Mouse (Mus musculus): ENCODE results near the gene Extl1. TPM values are rescaled to one million over a fixed set of nuclear protein-coding genes. Genes with fewer than 3 reads are reported as not detected.

Extl1 gene
- not detected for total RNA-seq (2023)

DNA sequence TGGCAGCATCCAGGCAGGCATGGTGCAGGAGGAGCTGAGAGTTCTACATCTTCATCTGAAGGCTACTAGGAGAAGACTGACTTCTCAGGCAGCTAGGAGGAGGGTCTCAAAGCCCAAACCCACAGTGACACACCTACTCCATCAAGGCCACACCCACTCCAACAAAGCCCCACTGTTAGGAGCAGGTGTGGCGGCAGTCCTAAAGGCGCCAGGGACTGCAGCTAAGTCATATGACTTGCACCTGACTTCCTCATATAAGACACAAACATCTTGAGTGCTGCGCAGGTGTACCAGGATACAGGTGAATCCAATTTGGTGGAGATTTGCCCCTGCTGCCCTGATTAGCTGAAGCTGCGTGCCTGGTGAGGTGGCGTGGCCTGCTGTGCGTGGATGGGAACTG, at the start of gene Extl1:
Gene Extl1, minus strand, starts transcription at position 101 of the 400 bp plus-strand sequence.

DNA sequence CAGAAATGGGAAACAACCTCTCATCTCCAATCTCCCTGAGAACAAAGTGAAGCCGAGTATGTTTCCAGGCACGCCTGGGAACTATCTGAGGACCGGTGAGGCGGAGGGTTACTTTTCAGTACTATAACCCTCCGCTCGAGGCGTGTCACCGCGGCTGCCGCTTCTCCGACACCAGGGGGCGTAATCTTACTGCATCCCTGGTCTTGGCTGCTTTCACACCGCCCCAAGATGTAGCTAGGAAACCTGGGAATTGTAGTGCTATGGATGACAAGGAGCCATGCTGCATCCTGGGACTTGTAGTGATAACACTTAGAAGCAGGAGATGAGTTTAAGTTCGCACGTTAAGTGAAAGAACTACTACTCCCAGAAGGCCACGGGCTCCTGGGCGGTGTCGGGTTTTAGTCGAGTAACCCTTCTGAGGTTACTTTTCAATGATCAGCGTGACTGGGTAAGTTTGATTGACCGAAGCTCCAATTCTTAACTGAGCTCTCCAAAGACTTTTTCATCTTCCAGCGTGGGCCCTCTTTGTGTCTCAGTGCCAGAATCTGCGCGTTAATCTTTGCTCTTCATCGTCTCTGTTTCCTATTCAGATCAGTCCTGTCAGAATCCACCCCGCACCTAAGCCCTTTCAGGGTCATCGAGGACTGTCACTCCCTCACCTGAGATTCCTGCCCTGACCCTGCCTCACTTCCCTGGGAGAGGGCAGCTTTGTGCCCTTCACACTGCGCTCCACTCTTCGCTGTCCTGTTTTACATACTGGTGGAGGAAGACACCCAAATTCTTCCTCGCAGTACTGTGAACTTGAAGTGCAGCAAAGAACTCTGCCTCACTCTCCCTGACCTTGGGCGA, 12.6 kb upstream of the Extl1 start, which contains the start of gene Pafah2:
Gene Pafah2, plus strand, starts transcription at position 344 of the 849 bp plus-strand sequence.

DNA sequence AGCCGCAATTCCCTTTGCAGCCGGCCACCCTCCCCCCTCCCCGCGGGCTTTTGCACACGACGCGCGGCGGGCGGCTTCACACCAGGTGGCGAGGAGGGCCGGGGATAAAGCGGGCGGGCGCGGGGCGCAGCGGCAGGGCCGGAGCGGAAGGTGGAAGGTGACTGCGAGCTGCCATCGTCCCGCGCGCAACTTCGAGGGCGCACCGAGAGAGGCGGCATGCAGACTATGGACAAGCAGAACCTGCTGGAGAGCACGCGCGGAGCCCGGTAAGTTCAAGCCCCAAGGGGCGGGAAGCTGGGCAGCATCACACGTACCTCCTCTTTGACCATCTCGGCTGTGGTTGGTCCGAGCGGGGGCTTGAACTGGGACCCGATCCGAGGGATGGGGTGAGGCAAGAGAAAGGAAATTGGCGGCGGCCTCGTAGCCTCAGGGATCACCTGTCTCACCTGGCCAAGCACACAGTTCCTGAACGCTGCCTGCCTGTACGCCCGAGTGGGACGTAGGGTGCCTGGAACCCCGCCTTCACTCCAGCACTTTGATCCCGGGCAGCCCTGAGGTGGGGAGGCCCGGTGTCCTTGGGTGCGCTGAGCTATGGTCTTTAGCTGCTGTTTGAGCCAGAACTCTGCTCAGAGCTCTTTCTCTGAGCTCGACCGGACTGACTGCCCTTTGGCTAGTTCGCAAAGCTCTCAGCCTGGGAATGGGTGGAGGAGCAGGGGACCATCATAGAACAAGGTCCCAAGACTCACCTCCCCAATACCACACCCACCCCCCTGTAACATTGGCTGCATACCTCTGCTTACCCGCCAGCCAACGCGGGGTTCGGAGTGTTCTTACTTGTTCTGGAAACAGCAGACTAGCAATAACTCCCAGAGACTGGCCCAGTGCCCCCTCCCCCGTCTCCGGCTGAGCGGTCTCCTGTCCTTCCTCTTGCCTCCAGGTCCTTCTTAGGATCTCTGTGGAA, 40.3 kb downstream of the Extl1 start, which contains the start of gene Slc30a2:
Gene Slc30a2, plus strand, starts transcription at position 111 of the 961 bp plus-strand sequence.

DNA sequence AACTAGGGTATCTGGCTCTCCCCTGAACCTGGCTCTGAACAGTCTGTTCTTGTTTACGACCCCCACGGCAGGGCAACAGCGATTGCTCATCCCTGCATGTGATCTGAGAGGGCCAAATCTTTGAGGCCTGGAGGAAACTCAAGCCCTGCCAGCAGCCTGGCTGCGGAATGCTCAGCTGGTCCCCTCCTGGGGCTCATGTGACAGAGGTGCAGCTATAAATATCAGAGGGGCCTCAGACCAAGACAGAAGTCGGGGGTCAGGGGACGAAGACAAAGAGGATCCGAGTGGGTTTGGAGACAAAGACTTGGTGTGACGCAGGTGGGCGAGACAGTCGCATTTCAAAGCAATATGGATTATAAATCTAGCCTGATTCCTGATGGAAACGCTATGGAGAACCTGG, 68.8 kb downstream of the Extl1 start, which contains the start of gene Trim63:
Gene Trim63, plus strand, starts transcription at position 245 of the 400 bp plus-strand sequence.

Other genes with a start within 250 kb of the Extl1 start
- gene Cep85, start 196.7 kb downstream of the Extl1 start, total RNA-seq (2023): 10 to 100 TPM; 30.8 to 34.0 TPM
- gene Gm7534, start 180.8 kb downstream of the Extl1 start, total RNA-seq (2023): not detected
- not detected for gene Catsper4, start 156.5 kb downstream of the Extl1 start, total RNA-seq (2023)
- 1 to 10 TPM in 1 of 2 experiments, under 1 TPM in 1; 0.24 to 1.1 TPM for gene Cnksr1, start 145.5 kb downstream of the Extl1 start, total RNA-seq (2023)
- gene E130218I03Rik, start 140.2 kb downstream of the Extl1 start, total RNA-seq (2023): not detected
- gene Zfp593, start 138.3 kb downstream of the Extl1 start, total RNA-seq (2023): 10 to 100 TPM; 23.5 to 25.1 TPM
- gene Gm30191, start 136.9 kb downstream of the Extl1 start, total RNA-seq (2023): not detected
- gene Grrp1, start 129.7 kb downstream of the Extl1 start, total RNA-seq (2023): not detected
- gene Pdik1l, start 96.0 kb downstream of the Extl1 start, total RNA-seq (2023): 10 to 100 TPM; 13.4 to 15.6 TPM
- not detected for gene Trim63, start 68.7 kb downstream of the Extl1 start, total RNA-seq (2023)
- gene Slc30a2, start 40.7 kb downstream of the Extl1 start, total RNA-seq (2023): not detected
- 1 to 10 TPM; 2.6 to 3.2 TPM for gene Pafah2, start 12.5 kb upstream of the Extl1 start, total RNA-seq (2023)
- gene Stmn1, start 84.5 kb upstream of the Extl1 start, total RNA-seq (2023): 10 to 100 TPM; 32.6 to 50.9 TPM
- gene Paqr7, start 112.8 kb upstream of the Extl1 start, total RNA-seq (2023): 10 to 100 TPM; 28.8 to 29.8 TPM
- under 1 TPM in 1 of 2 experiments, not detected in 1; 0.87 TPM for gene Aunip, start 127.1 kb upstream of the Extl1 start, total RNA-seq (2023)
- 10 to 100 TPM; 49.0 to 50.6 TPM for gene Mtfr1l, start 151.5 kb upstream of the Extl1 start, total RNA-seq (2023)
- 1 to 10 TPM; 1.1 to 1.7 TPM for gene Selenon, start 168.3 kb upstream of the Extl1 start, total RNA-seq (2023)